Mouse (Mus musculus) kidney, embryonic 16.5 days (tissue): ENCODE data around the gene Cadm2. TPM values are rescaled to one million over a fixed set of nuclear protein-coding genes. Genes with fewer than 3 reads are reported as not detected.

Experiments used
- ATAC-seq: fragments of 200-750 bp; cut with Nextera tagmentation; 2 replicates; pipeline ENCODE4 v1.8.0; 2017; ENCODE audit warnings: moderate TSS enrichment; ENCODE audit not compliant: low FRiP score, low TSS enrichment
- H3K27ac ChIP-seq: fragments of 300-500 bp; sonication (generic); 2 replicates; pipeline ENCODE4 v1.5.1; 2014; ENCODE audit warnings: low read length
- H3K27me3 ChIP-seq: fragments of 300-500 bp; sonication (generic); 2 replicates; pipeline ENCODE4 v1.6.1; 2014; ENCODE audit warnings: low read length, control low read depth, mixed read lengths; ENCODE audit not compliant: insufficient read depth
- H3K36me3 ChIP-seq: fragments of 300-500 bp; sonication (generic); 2 replicates; pipeline ENCODE4 v1.6.1; 2014; ENCODE audit warnings: low read length, control low read depth, mixed read lengths; ENCODE audit not compliant: insufficient read depth
- H3K4me1 ChIP-seq: fragments of 300-500 bp; sonication (generic); 2 replicates; pipeline ENCODE4 v1.6.1; 2014; ENCODE audit warnings: low read length, control low read depth, mixed read lengths; ENCODE audit not compliant: insufficient read depth
- H3K4me2 ChIP-seq: fragments of 300-500 bp; sonication (generic); replicated peaks from 2 replicates; pipeline ENCODE4 v1.6.1; 2014; ENCODE audit warnings: low read depth, low read length
- H3K4me3 ChIP-seq: fragments of 300-500 bp; sonication (generic); 2 replicates; pipeline ENCODE4 v1.5.1; 2014; ENCODE audit warnings: mild to moderate bottlenecking, low read length
- H3K9ac ChIP-seq: fragments of 300-500 bp; sonication (generic); replicated peaks from 2 replicates; pipeline ENCODE4 v1.6.1; 2014; ENCODE audit warnings: low read length
- H3K9me3 ChIP-seq: fragments of 300-500 bp; sonication (generic); 2 replicates; pipeline ENCODE4 v1.6.1; 2016; ENCODE audit warnings: low read length, control low read depth
- WGBS: fragments of 180-500 bp; shearing (Covaris S2); extraction: QIAGEN DNeasy Blood & Tissue Kit; methylation state at CpG from one replicate; pipeline ENCODE4 v1.1.7; 2014; 5-methylcytosine and 5-hydroxymethylcytosine counted together
- polyA plus RNA-seq: library from polyadenylated mRNA; unstranded; fragments of >200 nt; fragmentation: Nextera tagmentation; extraction: Ambion mirVana; gene quantifications from 2 replicates; pipeline ENCODE4 v1.2.1, GENCODE M21; 2015

Cadm2 gene
- polyA plus RNA-seq, 1 experiment from 2014 or later, result not detected

- no peak overlapping the region for H3K9ac ChIP-seq
- 72% methylated on average over 6 of the region's 6 CpGs for WGBS
- H3K4me3 ChIP-seq, result no peak overlapping the region
- no peak for ATAC-seq
- H3K4me1 ChIP-seq, result no peaks in the 10 kb centered on the region
- no peaks in the 10 kb centered on the region for H3K9me3 ChIP-seq
- no peak overlapping the region for H3K4me2 ChIP-seq
- no peaks in the 10 kb centered on the region for H3K27me3 ChIP-seq
- no peaks in the 10 kb centered on the region for H3K36me3 ChIP-seq
- no peak overlapping the region for H3K27ac ChIP-seq
Observed at GRCm38 (mm10) chr16:67096706-67097105, 524.0 kb downstream of the Cadm2 start.

- no peak overlapping the region for H3K9ac ChIP-seq
- no peaks in the 10 kb centered on the region for H3K36me3 ChIP-seq
- H3K27me3 ChIP-seq, result no peaks in the 10 kb centered on the region
- no peak overlapping the region for H3K27ac ChIP-seq
- no peaks in the 10 kb centered on the region for H3K4me1 ChIP-seq
- H3K9me3 ChIP-seq, result no peaks in the 10 kb centered on the region
- no peak overlapping the region for H3K4me2 ChIP-seq
- no peak for ATAC-seq
- 78% methylated on average over 4 of the region's 4 CpGs for WGBS
- no peak overlapping the region for H3K4me3 ChIP-seq
Observed at GRCm38 (mm10) chr16:67095916-67096315, 524.8 kb downstream of the Cadm2 start.

- Histone ChIP-seq H3K9me3 (no peaks in the 10 kb centered on the region), H3K9ac (no peak overlapping the region), H3K27ac (no peak overlapping the region), H3K27me3 (no peaks in the 10 kb centered on the region), H3K4me3 (no peak overlapping the region), H3K36me3 (no peaks in the 10 kb centered on the region), H3K4me2 (no peak overlapping the region), H3K4me1 (no peaks in the 10 kb centered on the region)
- WGBS, result 71% methylated on average over 3 of the region's 3 CpGs
- ATAC-seq, result no peak
Observed at GRCm38 (mm10) chr16:67089747-67090146, 531.0 kb downstream of the Cadm2 start.

- Histone ChIP-seq H3K4me1 (no peaks in the 10 kb centered on the region), H3K36me3 (no peaks in the 10 kb centered on the region), H3K27me3 (no peaks in the 10 kb centered on the region), H3K9me3 (no peaks in the 10 kb centered on the region), H3K4me2 (no peak overlapping the region), H3K9ac (no peak overlapping the region), H3K4me3 (no peak overlapping the region), H3K27ac (no peak overlapping the region)
- 72% methylated on average over 2 of the region's 2 CpGs for WGBS
- ATAC-seq, result no peak
Observed at GRCm38 (mm10) chr16:67079318-67079717, 541.4 kb downstream of the Cadm2 start.

GRCm38 (mm10) chr16:67076169-67076895 is 544.4 kb downstream of the Cadm2 start:
- H3K27ac ChIP-seq, result no peak overlapping the region
- no peak for ATAC-seq
- no peaks in the 10 kb centered on the region for H3K9me3 ChIP-seq
- no peaks in the 10 kb centered on the region for H3K36me3 ChIP-seq
- WGBS, result 79% methylated on average over 7 of the region's 7 CpGs
- H3K4me1 ChIP-seq, result no peaks in the 10 kb centered on the region
- no peak overlapping the region for H3K4me2 ChIP-seq
- no peak overlapping the region for H3K9ac ChIP-seq
- H3K4me3 ChIP-seq, result no peak overlapping the region
- H3K27me3 ChIP-seq, result no peaks in the 10 kb centered on the region

GRCm38 (mm10) chr16:67068461-67068860 is 552.2 kb downstream of the Cadm2 start:
- H3K9ac ChIP-seq, result no peak overlapping the region
- no peaks in the 10 kb centered on the region for H3K27me3 ChIP-seq
- H3K36me3 ChIP-seq, result no peaks in the 10 kb centered on the region
- ATAC-seq, result no peak
- WGBS, result 61% methylated on average over 1 of the region's 1 CpGs
- H3K4me2 ChIP-seq, result no peak overlapping the region
- H3K9me3 ChIP-seq, result no peaks in the 10 kb centered on the region
- no peaks in the 10 kb centered on the region for H3K4me1 ChIP-seq
- no peak overlapping the region for H3K4me3 ChIP-seq
- H3K27ac ChIP-seq, result no peak overlapping the region

- WGBS, result 75% methylated on average over 5 of the region's 5 CpGs
- no peak overlapping the region for H3K9ac ChIP-seq
- no peaks in the 10 kb centered on the region for H3K36me3 ChIP-seq
- H3K9me3 ChIP-seq, result no peaks in the 10 kb centered on the region
- no peaks in the 10 kb centered on the region for H3K4me1 ChIP-seq
- no peak overlapping the region for H3K4me3 ChIP-seq
- H3K27me3 ChIP-seq, result no peaks in the 10 kb centered on the region
- no peak overlapping the region for H3K4me2 ChIP-seq
- H3K27ac ChIP-seq, result no peak overlapping the region
- no peak for ATAC-seq
Observed at GRCm38 (mm10) chr16:67030918-67031317, 589.8 kb downstream of the Cadm2 start.

- Histone ChIP-seq H3K4me3 (no peak overlapping the region), H3K9ac (no peak overlapping the region), H3K4me1 (no peaks in the 10 kb centered on the region), H3K27ac (no peak overlapping the region), H3K9me3 (no peaks in the 10 kb centered on the region), H3K4me2 (no peak overlapping the region), H3K27me3 (no peaks in the 10 kb centered on the region), H3K36me3 (no peaks in the 10 kb centered on the region)
- 86% methylated on average over 1 of the region's 1 CpGs for WGBS
- ATAC-seq, result no peak
Observed at GRCm38 (mm10) chr16:67019856-67020255, 600.9 kb downstream of the Cadm2 start.

- H3K4me3 ChIP-seq, result no peak overlapping the region
- no peaks in the 10 kb centered on the region for H3K9me3 ChIP-seq
- H3K27me3 ChIP-seq, result no peaks in the 10 kb centered on the region
- H3K4me1 ChIP-seq, result no peaks in the 10 kb centered on the region
- no peak overlapping the region for H3K9ac ChIP-seq
- no peak overlapping the region for H3K27ac ChIP-seq
- no peak for ATAC-seq
- H3K36me3 ChIP-seq, result no peaks in the 10 kb centered on the region
- 68% methylated on average over 2 of the region's 2 CpGs for WGBS
- no peak overlapping the region for H3K4me2 ChIP-seq
Observed at GRCm38 (mm10) chr16:67017710-67018109, 603.0 kb downstream of the Cadm2 start.

- Histone ChIP-seq H3K9ac (no peak overlapping the region), H3K4me3 (no peak overlapping the region), H3K36me3 (no peaks in the 10 kb centered on the region), H3K27ac (no peak overlapping the region), H3K4me1 (no peaks in the 10 kb centered on the region), H3K27me3 (no peaks in the 10 kb centered on the region), H3K4me2 (no peak overlapping the region), H3K9me3 (no peaks in the 10 kb centered on the region)
- no peak for ATAC-seq
- WGBS, result 78% methylated on average over 3 of the region's 3 CpGs
Observed at GRCm38 (mm10) chr16:67003161-67003560, 617.5 kb downstream of the Cadm2 start.
